Mouse (Mus musculus) lung, embryonic 15.5 days (tissue): ENCODE results near the gene Zc3h4. TPM values are rescaled to one million over a fixed set of nuclear protein-coding genes. Genes with fewer than 3 reads are reported as not detected.
A peak's percentile ranks its signal among the peaks of the same experiment; 100 is the strongest.

ENCODE experiments used
- ATAC-seq: fragments of 200-750 bp; cut with Nextera tagmentation; 2 replicates; pipeline ENCODE4 v1.8.0; 2017; ENCODE audit warnings: moderate number of reproducible peaks, borderline replicate concordance; ENCODE audit not compliant: low FRiP score, low TSS enrichment; ENCODE audit errors: extremely low read depth
- H3K27ac ChIP-seq: fragments of 300-500 bp; sonication (generic); 2 replicates; pipeline ENCODE4 v1.5.1; 2015; ENCODE audit warnings: moderate library complexity, mild to moderate bottlenecking, inconsistent platforms
- H3K27me3 ChIP-seq: fragments of 300-500 bp; sonication (generic); 2 replicates; pipeline ENCODE4 v1.6.1; 2015; ENCODE audit warnings: inconsistent platforms
- H3K36me3 ChIP-seq: fragments of 300-500 bp; sonication (generic); 2 replicates; pipeline ENCODE4 v1.6.1; 2015; ENCODE audit warnings: inconsistent platforms
- H3K4me1 ChIP-seq: fragments of 300-500 bp; sonication (generic); 2 replicates; pipeline ENCODE4 v1.6.1; 2015; ENCODE audit warnings: inconsistent platforms
- H3K4me2 ChIP-seq: fragments of 300-500 bp; sonication (generic); 2 replicates; pipeline ENCODE4 v1.6.1; 2015; ENCODE audit warnings: inconsistent platforms, mild to moderate bottlenecking, moderate library complexity
- H3K4me3 ChIP-seq: fragments of 300-500 bp; sonication (generic); 2 replicates; pipeline ENCODE4 v1.5.1; 2015; ENCODE audit warnings: mild to moderate bottlenecking, inconsistent platforms
- H3K9ac ChIP-seq: fragments of 300-500 bp; sonication (generic); 2 replicates; pipeline ENCODE4 v1.6.1; 2015; ENCODE audit warnings: inconsistent platforms
- H3K9me3 ChIP-seq: fragments of 300-500 bp; sonication (generic); 2 replicates; pipeline ENCODE4 v1.6.1; 2016; ENCODE audit warnings: inconsistent platforms
- WGBS: fragments of 180-500 bp; shearing (Covaris S2); methylation state at CpG from one replicate; pipeline ENCODE4 v1.1.7; 2015; 5-methylcytosine and 5-hydroxymethylcytosine counted together
- polyA plus RNA-seq: library from polyadenylated mRNA; unstranded; fragments of >200 nt; fragmentation: Nextera tagmentation; extraction: Ambion mirVana; gene quantifications from 2 replicates; pipeline ENCODE4 v1.2.1, GENCODE M21; 2015

The Zc3h4 gene
- polyA plus RNA-seq, 1 experiment from 2014 or later: 18.4 TPM

DNA sequence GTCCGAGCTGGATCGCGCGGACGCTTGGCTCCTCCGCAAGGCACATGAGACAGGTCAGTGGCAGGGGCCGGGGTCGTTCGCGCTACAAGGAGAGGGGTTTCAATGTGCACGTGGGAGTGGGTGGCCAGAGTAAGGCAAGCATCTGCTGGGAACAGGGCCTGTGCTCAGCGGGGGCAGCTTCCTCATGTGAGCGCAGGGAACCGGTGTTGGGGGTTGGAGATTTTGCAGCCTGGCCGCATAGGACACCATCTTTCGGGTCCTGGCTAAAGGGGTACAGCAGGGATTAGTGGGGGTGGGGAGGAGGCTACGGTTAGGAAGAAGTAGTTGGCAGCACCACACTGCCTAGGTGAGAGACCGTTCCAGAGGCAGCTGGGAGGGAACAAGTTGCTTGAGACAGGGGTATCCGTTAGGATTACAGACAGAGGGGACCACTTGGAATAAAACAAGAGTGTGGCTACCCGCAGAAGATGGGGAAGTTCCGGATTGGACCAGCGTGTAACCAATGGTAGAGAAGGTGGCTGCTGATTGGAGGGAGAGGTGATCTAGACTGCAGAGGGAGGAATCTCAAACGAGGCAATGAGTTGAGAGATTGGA is 52.5 kb downstream of the Zc3h4 start:
- H3K4me1 ChIP-seq: peaks cover 9% of the 10 kb centered on the region; the same call in 1 of the 2 replicates
- 0 out of 2 replicates have a peak overlapping the region, but pooled peaks have one; percentile 15 for H3K27ac ChIP-seq
- H3K9me3 ChIP-seq: no peaks in the 10 kb centered on the region
- peak overlapping the region; percentile 66 for H3K9ac ChIP-seq
- H3K36me3 ChIP-seq: no peaks in the 10 kb centered on the region
- H3K27me3 ChIP-seq: no peaks in the 10 kb centered on the region
- H3K4me3 ChIP-seq: peak overlapping the region; percentile 78
- under 1% methylated on average over 23 of the region's 23 CpGs for WGBS
- peak; percentile 55 for ATAC-seq
- peak overlapping the region; percentile 91 for H3K4me2 ChIP-seq

DNA sequence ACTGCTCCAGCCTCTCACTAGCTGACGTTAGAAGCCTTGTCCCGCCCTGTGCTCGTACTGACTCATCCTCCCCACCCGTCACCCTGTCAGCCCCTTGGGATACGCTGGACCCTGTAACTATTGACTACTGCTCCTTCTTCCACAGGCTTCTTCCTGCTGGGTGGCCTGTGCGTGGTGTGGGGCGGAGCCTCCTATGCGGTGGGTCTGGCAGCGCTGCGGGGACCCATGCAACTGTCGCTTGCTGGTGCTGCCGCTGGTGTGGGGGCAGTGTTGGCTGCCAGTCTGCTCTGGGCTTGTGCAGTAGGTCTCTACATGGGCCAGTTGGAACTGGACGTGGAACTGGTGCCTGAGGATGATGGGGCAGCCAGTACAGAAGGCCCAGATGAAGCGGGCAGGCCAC is 54.3 kb downstream of the Zc3h4 start:
- Histone ChIP-seq H3K9me3 (no peaks in the 10 kb centered on the region), H3K27me3 (no peaks in the 10 kb centered on the region), H3K27ac (no peak overlapping the region), H3K4me1 (peaks cover 9% of the 10 kb centered on the region; the same call in 1 of the 2 replicates), H3K36me3 (no peaks in the 10 kb centered on the region), H3K4me3 (no peak overlapping the region), H3K4me2 (no peak overlapping the region), H3K9ac (no peak overlapping the region)
- 87% methylated on average over 14 of the region's 14 CpGs for WGBS
- ATAC-seq: no peak

DNA sequence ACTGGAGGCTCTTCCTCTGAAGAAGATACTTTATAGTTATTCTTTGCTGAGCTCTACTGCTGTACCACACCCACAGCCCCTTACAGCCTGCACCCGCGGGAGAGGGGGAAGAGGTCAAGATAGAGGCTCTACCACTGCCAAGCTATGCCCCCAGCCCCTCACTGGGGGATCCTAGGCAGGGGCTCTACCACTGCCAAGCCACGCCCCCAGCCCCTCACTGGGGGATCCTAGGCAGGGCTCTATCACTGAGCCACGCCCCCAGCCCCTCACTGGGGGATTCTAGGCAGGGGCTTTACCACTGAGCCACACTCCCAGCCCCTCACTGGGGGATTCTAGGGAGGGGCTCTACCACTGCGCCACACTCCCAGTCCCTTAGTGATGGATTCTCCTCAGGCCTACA is 55.6 kb downstream of the Zc3h4 start:
- H3K4me3 ChIP-seq: no peak overlapping the region
- 83% methylated on average over 4 of the region's 5 CpGs for WGBS
- H3K4me2 ChIP-seq: no peak overlapping the region
- no peak for ATAC-seq
- H3K9ac ChIP-seq: no peak overlapping the region
- peaks cover 9% of the 10 kb centered on the region; the same call in 1 of the 2 replicates for H3K4me1 ChIP-seq
- no peaks in the 10 kb centered on the region for H3K27me3 ChIP-seq
- H3K36me3 ChIP-seq: no peaks in the 10 kb centered on the region
- no peak overlapping the region for H3K27ac ChIP-seq
- H3K9me3 ChIP-seq: no peaks in the 10 kb centered on the region

DNA sequence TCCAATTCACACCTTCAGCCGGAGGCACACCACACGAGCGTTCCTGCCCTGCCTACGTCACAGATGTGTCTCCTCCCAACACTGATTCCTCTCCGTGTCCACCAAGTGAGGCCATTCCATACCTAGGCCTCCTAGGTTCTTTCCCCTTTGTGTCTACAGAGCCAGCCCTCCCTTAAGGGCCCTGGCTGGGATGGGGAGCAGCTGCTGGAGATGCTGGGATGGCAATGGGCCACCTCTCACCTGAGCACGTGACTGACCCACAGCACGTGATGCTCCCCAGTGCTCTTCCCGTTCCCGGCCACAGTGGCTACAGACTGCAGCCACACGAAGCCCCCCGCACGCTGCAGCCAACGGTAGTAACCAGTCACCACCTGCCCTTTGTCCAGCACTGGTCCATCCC is 59.9 kb downstream of the Zc3h4 start:
- WGBS: 52% methylated on average over 13 of the region's 13 CpGs
- H3K27ac ChIP-seq: no peak overlapping the region
- no peaks in the 10 kb centered on the region for H3K9me3 ChIP-seq
- no peak for ATAC-seq
- no peak overlapping the region for H3K4me2 ChIP-seq
- no peaks in the 10 kb centered on the region for H3K36me3 ChIP-seq
- H3K4me3 ChIP-seq: no peak overlapping the region
- no peaks in the 10 kb centered on the region for H3K27me3 ChIP-seq
- H3K9ac ChIP-seq: no peak overlapping the region
- H3K4me1 ChIP-seq: no peaks in the 10 kb centered on the region

DNA sequence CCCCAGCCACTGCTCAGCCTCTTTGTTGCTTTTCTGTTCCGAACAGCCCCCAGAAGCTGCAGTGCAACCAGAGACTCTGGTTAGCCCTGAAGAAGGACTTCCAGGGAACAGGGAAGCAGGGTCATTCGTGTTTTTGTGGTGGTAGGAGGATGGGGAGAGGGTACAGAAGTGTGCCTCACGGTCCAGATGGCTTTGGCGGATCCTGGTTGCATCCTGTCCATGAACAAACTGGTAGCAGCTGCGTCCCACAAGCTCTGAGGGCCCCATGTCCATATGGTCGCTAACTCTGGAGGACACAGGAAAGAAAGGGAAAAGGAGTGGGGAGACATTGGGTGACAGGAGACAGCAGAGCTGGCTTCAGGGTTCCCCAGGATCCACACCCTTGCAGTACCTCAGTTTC is 60.4 kb downstream of the Zc3h4 start:
- H3K9me3 ChIP-seq: no peaks in the 10 kb centered on the region
- H3K27ac ChIP-seq: no peak overlapping the region
- no peak for ATAC-seq
- H3K4me1 ChIP-seq: no peaks in the 10 kb centered on the region
- no peak overlapping the region for H3K4me2 ChIP-seq
- no peak overlapping the region for H3K4me3 ChIP-seq
- no peaks in the 10 kb centered on the region for H3K36me3 ChIP-seq
- no peak overlapping the region for H3K9ac ChIP-seq
- no peaks in the 10 kb centered on the region for H3K27me3 ChIP-seq
- 63% methylated on average over 6 of the region's 6 CpGs for WGBS

DNA sequence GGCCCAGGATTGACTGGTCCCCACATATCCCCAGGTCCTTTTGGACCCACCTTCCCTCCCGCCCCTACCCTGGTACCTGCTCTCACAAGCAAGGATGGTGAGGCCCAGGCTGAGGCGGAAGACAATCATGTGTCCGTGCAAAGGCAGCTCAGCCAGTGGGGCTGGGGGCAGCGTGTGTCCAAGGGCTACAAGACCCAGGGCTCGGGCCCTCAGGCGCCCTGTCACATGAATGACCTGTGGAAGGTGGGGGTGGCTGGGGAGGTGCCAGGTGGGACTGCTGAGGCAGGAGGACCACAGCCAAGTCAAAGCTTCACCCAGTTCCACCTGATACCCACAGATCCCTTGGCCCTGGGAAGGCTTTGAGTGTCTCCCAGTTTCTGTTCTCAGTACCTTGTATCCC is 61.0 kb downstream of the Zc3h4 start:
- Histone ChIP-seq H3K9ac (no peak overlapping the region), H3K4me1 (no peaks in the 10 kb centered on the region), H3K27ac (no peak overlapping the region), H3K4me3 (no peak overlapping the region), H3K27me3 (no peaks in the 10 kb centered on the region), H3K4me2 (no peak overlapping the region), H3K9me3 (no peaks in the 10 kb centered on the region), H3K36me3 (no peaks in the 10 kb centered on the region)
- 72% methylated on average over 6 of the region's 6 CpGs for WGBS
- no peak for ATAC-seq

DNA sequence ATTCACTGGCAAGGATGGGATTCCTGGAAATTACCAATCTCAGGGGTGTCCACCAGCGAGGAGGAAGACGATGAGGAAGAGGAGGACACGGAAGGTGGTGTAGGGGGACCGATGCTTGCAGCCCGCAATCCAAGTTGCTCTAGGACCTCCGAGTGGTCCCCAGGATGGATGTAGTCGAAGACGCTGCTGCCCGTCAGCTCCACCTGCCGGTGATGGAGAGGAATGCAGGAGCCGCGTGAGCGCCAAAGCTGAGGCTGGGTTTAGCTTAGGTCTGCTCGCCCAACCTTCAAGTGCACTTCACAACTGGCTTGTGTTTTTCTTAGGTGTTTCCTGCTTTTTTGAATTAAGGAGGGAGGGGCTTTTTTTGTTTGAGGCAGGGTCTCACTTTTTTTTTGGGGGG is 62.5 kb downstream of the Zc3h4 start:
- no peak for ATAC-seq
- no peaks in the 10 kb centered on the region for H3K36me3 ChIP-seq
- H3K27me3 ChIP-seq: peaks cover 3% of the 10 kb centered on the region; the same call in 1 of the 2 replicates
- H3K4me1 ChIP-seq: no peaks in the 10 kb centered on the region
- no peak overlapping the region for H3K9ac ChIP-seq
- H3K27ac ChIP-seq: no peak overlapping the region
- no peak overlapping the region for H3K4me3 ChIP-seq
- H3K4me2 ChIP-seq: no peak overlapping the region
- H3K9me3 ChIP-seq: no peaks in the 10 kb centered on the region
- WGBS: 1% methylated on average over 14 of the region's 14 CpGs

DNA sequence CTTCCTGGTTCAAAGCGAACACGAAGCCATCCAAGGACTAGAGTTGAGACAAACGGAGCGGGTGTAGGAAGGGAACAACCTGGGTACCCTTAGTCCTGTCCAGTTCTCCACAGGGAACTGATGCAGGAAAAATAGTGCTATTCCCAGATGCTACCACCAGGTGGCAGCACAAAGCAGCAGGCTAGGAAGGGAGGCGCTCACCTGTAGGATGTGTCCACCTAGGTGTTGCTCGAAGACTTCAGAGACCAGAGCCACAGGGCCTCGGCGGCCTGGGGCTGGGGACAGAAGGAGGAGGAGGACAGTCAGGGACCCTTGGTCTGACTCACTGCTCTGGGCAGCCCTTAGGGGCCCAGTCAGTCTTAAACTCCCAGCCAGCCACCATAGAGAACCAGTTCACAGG is 64.5 kb downstream of the Zc3h4 start:
- H3K4me1 ChIP-seq: no peaks in the 10 kb centered on the region
- no peak overlapping the region for H3K4me3 ChIP-seq
- ATAC-seq: no peak
- H3K9me3 ChIP-seq: no peaks in the 10 kb centered on the region
- H3K36me3 ChIP-seq: no peaks in the 10 kb centered on the region
- H3K9ac ChIP-seq: no peak overlapping the region
- WGBS: 11% methylated on average over 8 of the region's 8 CpGs
- H3K27ac ChIP-seq: no peak overlapping the region
- H3K27me3 ChIP-seq: peaks cover 21% of the 10 kb centered on the region; the same call in 1 of the 2 replicates
- H3K4me2 ChIP-seq: no peak overlapping the region

DNA sequence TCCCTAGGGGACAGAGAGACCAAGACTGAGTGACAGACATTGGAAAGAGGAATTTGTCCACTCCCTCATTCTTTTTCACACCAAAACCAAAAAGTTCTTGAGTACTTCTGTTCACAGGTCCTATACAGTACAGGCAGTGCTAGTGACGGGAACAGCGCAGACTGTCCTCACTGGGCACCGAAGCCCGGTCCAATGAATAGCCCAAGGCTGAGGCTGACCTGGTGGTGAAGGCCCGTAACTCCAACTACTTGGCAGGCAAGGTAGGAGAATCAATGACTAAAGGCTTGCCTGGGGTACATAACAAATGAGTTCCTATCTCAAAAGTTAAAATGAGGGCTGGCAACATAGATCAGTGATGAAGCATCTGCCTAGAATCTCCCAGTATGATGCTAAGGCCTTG is 64.9 kb downstream of the Zc3h4 start:
- H3K27me3 ChIP-seq: peaks cover 25% of the 10 kb centered on the region; the same call in 1 of the 2 replicates
- ATAC-seq: no peak
- WGBS: 82% methylated on average over 5 of the region's 5 CpGs

DNA sequence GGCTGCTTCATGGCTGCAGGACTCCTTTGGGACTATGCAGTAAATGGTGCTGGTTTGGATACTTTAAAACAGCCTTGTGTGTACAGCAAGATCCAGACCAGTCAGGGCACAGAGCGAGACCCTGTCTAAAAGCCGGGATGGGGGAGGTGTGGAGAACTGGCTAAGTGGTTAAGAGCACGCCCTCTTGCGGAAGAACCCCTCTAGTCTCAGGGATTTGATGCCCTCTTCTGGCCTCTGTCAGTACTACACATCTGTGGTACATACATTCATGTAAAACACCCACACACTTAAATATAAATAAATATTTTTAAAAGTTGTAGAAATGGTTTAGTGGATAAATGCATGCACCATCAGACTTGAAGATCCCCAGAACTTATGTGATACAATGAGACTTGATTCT is 65.9 kb downstream of the Zc3h4 start:
- WGBS: 46% methylated on average over 4 of the region's 4 CpGs
- Histone ChIP-seq H3K4me2 (no peak overlapping the region), H3K9ac (no peak overlapping the region), H3K27ac (no peak overlapping the region), H3K9me3 (no peaks in the 10 kb centered on the region), H3K27me3 (peaks cover 35% of the 10 kb centered on the region), H3K36me3 (no peaks in the 10 kb centered on the region), H3K4me1 (no peaks in the 10 kb centered on the region), H3K4me3 (no peak overlapping the region)
- ATAC-seq: no peak

More for the DNA sequence above, 64.9 kb downstream of the Zc3h4 start:
- Histone ChIP-seq H3K4me3 (no peak overlapping the region), H3K36me3 (no peaks in the 10 kb centered on the region), H3K27ac (no peak overlapping the region), H3K9me3 (no peaks in the 10 kb centered on the region), H3K4me2 (no peak overlapping the region), H3K4me1 (no peaks in the 10 kb centered on the region), H3K9ac (no peak overlapping the region)

DNA sequence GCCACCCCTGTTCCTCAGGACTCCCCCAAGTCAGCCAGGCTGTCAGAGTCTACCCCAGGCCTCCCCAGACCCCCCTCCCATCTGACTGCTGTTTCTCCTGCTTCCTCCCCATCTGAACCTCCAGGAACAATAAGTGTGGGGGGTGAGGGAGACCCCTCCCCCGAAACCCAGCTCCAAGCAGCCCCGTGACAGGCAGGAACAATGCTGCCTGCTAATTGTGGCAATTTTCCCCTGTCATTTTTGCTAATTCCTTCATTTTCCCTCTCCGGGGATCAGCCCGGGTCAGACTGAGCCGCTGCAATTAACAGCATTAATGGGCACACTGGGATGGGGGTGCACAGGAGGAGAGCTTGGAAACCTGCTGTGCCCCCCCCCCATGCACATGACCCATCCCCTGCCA is 67.4 kb downstream of the Zc3h4 start:
- Histone ChIP-seq H3K9ac (no peak overlapping the region), H3K27me3 (peaks cover 49% of the 10 kb centered on the region), H3K4me1 (no peaks in the 10 kb centered on the region), H3K9me3 (no peaks in the 10 kb centered on the region), H3K4me2 (no peak overlapping the region), H3K27ac (no peak overlapping the region), H3K4me3 (no peak overlapping the region), H3K36me3 (no peaks in the 10 kb centered on the region)
- 47% methylated on average over 5 of the region's 5 CpGs for WGBS
- ATAC-seq: no peak

DNA sequence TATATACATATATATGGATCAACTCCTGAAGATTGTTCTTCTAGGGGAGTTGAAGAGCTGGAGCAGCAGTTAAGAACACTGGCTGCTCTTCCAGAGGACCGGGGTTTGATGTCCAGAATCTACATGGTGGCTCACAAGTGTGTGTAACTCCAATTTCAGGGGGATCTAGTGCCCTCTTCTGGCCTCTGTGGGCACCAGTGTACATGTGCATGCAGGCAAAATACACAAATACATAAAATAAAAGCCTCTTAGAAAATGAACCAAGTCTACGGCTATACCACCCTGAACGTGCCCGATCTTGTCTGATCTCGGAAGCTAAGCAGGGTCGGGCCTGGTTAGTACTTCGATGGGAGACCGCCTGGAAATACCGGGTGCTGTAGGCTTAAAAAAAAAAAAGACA is 70.8 kb downstream of the Zc3h4 start:
- Histone ChIP-seq H3K27ac (no peak overlapping the region), H3K9ac (no peak overlapping the region), H3K4me2 (no peak overlapping the region), H3K4me3 (no peak overlapping the region), H3K9me3 (no peaks in the 10 kb centered on the region), H3K4me1 (peaks cover 15% of the 10 kb centered on the region), H3K36me3 (no peaks in the 10 kb centered on the region), H3K27me3 (peaks cover 84% of the 10 kb centered on the region)
- no peak for ATAC-seq
- 39% methylated on average over 9 of the region's 9 CpGs for WGBS
